Mouse (Mus musculus) limb, embryonic 13.5 days (tissue): ENCODE measurements around the gene Zfp990. TPM values are rescaled to one million over a fixed set of nuclear protein-coding genes. Genes with fewer than 3 reads are reported as not detected.

Experiments
- polyA plus RNA-seq: library from polyadenylated mRNA; unstranded; fragments of >200 nt; fragmentation: Nextera tagmentation; extraction: Ambion mirVana; gene quantifications from 2 replicates; pipeline ENCODE4 v1.2.1, GENCODE M21; 2015

Zfp990 gene
- polyA plus RNA-seq, 1 experiment from 2014 or later: 0.10 TPM

Other genes starting within 250 kb of the Zfp990 start
- 0.10 and 0.18 TPM in 2 replicates for gene Tnfrsf8, start 195.6 kb upstream of the Zfp990 start, polyA plus RNA-seq
- 2.1 TPM in 2 replicates for gene Gm13212, start 74.4 kb downstream of the Zfp990 start, polyA plus RNA-seq
- 0.06 TPM in 1 of 2 replicates, not detected in the other for gene Zfp980, start 159.9 kb downstream of the Zfp990 start, polyA plus RNA-seq